Mouse (Mus musculus) cerebellum, adult 8-10 months (tissue): ENCODE measurements at regions not wholly inside any gene's neighbourhood (a gene's known extent, or its start where the extent isn't known, plus 50 kb on each side); places are given as distances from the start of the nearest gene placed in this dataset.
"Not testable (repeated sequence)": the region's sequence is repeated elsewhere in the genome, so short reads cannot be mapped to it uniquely, and the experiment has no call there.

ENCODE experiments used
- DNase-seq: peaks from one replicate; pipeline ENCODE4 v3.0.0; 2022

- DNase-seq, result no peak
Measured at GRCm38 (mm10) chr1:161728546-161729206, 59.6 kb downstream of the Fasl start.

GRCm38 (mm10) chr1:161727357-161727756 is 60.9 kb downstream of the Fasl start:
- not testable (repeated sequence) for DNase-seq

- DNase-seq, result not testable (repeated sequence)
Measured at GRCm38 (mm10) chr1:161726098-161726497, 62.2 kb downstream of the Fasl start.

- no peak for DNase-seq
Measured at GRCm38 (mm10) chr1:161719876-161720275, 68.4 kb downstream of the Fasl start.

GRCm38 (mm10) chr1:161718254-161718653 is 70.0 kb downstream of the Fasl start:
- no peak for DNase-seq

DNA sequence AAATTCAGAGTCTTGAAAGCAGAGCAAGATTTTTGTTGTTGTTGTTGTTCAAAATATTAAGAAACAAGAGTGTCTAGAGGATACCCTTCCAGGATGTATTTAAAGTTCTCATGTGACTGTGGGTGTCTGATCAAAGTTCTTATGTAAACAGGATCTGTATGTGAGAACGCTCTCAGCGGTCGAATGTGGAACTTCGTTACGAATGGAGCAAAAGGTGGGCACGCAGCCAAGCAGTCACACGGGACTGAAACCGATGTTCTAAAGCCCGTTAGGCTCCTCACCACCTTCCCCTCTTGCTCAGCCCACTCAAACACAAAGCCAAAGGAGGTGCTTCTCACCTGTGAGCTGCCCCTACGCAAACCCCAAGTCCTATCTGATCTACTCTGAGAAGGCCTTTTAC is 75.4 kb downstream of the Fasl start:
- DNase-seq, result no peak

DNA sequence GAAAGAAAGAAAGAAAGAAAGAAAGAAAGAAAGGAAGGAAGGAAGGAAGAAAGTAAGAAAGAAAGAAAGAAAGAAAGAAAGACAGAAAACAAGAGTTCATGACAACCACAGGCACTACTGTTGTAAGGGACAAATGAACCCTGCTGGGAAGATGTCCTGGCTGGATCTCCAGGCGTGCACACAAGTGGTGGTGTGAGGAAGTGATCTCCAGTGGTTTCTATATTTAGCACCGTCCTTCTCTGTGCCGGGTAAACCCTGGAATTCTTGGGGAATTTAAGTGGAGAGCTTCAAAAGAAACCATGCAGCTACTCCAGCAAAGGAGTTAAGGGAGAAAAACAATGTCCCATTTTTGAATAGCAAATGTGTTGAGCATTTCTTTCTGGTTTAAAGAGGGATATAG is 76.0 kb downstream of the Fasl start:
- no peak for DNase-seq

GRCm38 (mm10) chr1:161707049-161707448 is 81.2 kb downstream of the Fasl start:
- DNase-seq, result no peak

GRCm38 (mm10) chr1:161704961-161705360 is 83.3 kb downstream of the Fasl start:
- DNase-seq, result no peak

- DNase-seq, result no peak
Measured at GRCm38 (mm10) chr1:161704527-161704926, 83.8 kb downstream of the Fasl start.

- DNase-seq, result no peak
Measured at GRCm38 (mm10) chr1:161695886-161696285, 92.4 kb downstream of the Fasl start.

GRCm38 (mm10) chr1:161693768-161694160 is 94.5 kb downstream of the Fasl start:
- DNase-seq, result no peak

DNA sequence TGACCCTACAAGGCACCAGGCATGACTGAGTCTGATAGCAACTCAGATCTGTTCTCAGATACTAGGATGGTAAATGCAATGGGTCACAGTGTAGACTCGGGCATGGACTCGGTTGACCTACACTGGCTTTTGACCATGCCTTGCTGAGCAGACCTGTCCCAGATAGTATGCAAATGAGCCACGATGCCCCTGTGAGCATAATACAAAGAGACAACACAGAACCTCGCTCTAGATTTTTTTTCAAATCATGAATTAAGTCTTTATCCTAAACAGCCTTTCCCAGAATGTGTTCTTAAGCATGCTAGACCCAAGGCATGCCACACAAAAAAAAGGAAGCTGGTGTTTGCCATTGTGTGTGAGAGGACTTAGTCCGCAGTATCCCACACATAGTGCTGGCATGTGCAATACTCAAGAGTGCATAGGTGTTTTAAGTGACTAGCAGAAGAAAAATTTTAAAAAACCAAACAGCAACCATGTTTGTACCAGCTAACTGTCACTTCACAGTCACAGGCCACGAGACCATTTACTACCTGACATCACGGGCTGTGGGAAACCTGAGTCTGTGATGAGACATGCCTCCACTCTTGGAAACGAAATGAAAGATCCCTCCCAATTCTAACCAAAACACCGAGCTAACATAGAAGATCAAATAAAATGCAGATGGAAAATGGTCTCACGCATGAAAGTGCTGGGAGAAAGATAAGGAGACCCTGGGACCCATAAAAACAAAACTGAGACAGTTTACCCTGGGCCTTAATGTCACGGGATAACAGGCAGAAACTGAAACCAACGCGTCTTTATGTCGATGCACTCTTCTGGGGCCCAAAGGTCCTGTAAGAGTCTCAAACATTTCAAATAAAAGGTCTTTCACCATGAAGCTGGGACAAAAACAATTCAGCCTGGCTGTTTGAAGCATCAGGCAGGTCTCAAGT is 95.2 kb downstream of the Fasl start:
- no peak for DNase-seq

DNA sequence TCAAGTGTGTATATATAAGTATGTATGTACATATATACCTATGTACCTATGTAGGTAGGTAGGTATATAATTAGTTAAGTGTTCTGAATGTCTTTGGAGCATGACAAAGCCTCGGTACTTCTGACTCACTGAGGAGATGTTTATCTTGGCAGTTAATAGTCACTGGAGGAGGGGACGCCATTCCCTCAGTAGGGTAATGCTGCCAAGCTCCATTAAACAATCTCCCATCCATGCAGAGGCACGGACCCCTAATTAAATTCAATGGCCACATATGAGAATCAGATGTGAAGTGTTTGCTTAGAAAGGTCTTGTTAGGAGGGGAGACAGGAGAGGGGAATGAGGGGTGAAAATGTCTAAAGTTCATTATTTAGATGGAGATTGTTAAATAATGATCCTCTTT is 99.3 kb downstream of the Fasl start:
- DNase-seq, result no peak

GRCm38 (mm10) chr1:161687548-161687947 is 100.7 kb downstream of the Fasl start:
- DNase-seq, result peak; percentile 16

GRCm38 (mm10) chr1:161680558-161680957 is 107.7 kb downstream of the Fasl start:
- no peak for DNase-seq

- no peak for DNase-seq
Measured at GRCm38 (mm10) chr1:161670937-161671336, 117.4 kb downstream of the Fasl start.

- DNase-seq, result no peak
Measured at GRCm38 (mm10) chr1:161664321-161664720, 124.0 kb downstream of the Fasl start.

- no peak for DNase-seq
Measured at GRCm38 (mm10) chr1:161663351-161663750, 124.9 kb downstream of the Fasl start.

GRCm38 (mm10) chr1:161662241-161662640 is 126.1 kb downstream of the Fasl start:
- peak; percentile 1 for DNase-seq

- no peak for DNase-seq
Measured at GRCm38 (mm10) chr1:161657511-161657910, 130.8 kb downstream of the Fasl start.

DNA sequence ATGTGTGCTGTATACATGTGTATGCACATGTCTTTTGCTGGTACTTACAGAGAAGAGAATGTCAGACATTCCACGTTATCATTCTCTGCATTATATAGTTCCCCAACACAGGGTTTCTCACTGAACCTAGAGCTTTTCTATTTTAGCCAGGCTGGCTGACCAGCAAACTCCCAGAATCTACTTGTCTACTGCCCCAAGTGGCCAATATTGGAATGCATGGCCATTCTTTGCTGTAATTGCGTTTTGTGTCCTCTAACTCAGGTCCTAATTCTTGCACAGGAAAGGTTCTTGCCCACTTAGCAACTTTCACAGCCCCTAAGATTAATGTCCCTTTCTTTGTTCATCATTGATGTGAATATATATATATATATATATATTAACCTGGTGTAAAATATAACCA is 138.9 kb downstream of the Fasl start:
- DNase-seq, result no peak

DNA sequence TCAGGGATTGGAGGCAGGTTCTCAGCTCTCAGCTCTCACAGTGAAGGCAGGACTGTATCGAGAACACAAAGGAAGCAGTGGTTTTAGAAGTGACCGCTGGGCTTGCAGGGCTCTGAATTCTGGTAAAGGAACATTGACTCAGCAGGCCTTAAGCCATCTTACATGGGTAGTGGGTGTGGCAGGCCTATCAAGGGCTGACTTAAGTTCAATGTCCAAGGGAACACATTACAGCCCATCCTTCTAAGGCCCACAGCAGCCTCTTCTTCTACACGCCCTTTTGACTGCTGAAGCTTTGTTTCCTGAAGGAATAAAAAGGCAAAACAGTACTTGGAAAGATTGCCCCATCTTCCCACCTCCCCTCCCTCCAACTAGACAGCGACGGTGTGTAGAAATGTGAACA is 137.6 kb downstream of the Tnfsf18 start:
- no peak for DNase-seq

DNA sequence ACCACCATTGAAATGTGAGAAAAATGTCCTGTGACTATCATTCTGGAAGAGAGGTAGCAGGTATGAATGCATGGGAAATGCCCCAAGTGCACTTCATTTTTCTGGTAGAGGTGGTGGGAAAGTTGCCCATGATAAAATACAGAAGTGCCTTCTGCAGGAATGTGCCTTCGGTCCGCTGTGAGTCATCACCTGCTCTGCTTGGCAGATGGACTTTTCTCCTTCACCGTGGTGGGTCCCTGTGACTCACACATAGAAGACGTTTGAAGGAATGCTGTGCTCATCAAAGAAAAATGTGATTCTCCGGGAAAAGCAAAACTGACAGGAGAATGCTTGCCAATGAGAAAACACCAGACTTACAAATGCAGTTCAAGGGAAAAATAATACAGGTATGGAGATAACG is 126.8 kb downstream of the Tnfsf18 start:
- peak; percentile 9 for DNase-seq
